Mouse (Mus musculus) forebrain, embryonic 11.5 days (tissue): ENCODE data around the gene Srrm4. TPM values are rescaled to one million over a fixed set of nuclear protein-coding genes. Genes with fewer than 3 reads are reported as not detected.

Experiments
- ATAC-seq: fragments of 200-750 bp; cut with Nextera tagmentation; replicated peaks from 2 replicates; pipeline ENCODE4 v1.8.0; 2017; ENCODE audit warnings: moderate TSS enrichment; ENCODE audit not compliant: low FRiP score
- DNase-seq: peaks from one replicate; pipeline ENCODE4 v3.0.0-alpha.2; 2017; ENCODE audit warnings: low spot score
- H3K27ac ChIP-seq: fragments of 300-500 bp; sonication (generic); 2 replicates; pipeline ENCODE4 v1.5.1; 2014; ENCODE audit warnings: low read depth, low read length
- H3K27me3 ChIP-seq: fragments of 300-500 bp; sonication (generic); 2 replicates; pipeline ENCODE4 v1.6.1; 2014; ENCODE audit warnings: mild to moderate bottlenecking, low read length, mixed read lengths; ENCODE audit not compliant: control insufficient read depth, insufficient read depth
- H3K36me3 ChIP-seq: fragments of 300-500 bp; sonication (generic); 2 replicates; pipeline ENCODE4 v1.6.1; 2014; ENCODE audit warnings: mild to moderate bottlenecking, low read length, moderate library complexity, mixed read lengths; ENCODE audit not compliant: control insufficient read depth, insufficient read depth
- H3K4me1 ChIP-seq: fragments of 300-500 bp; sonication (generic); replicated peaks from 2 replicates; pipeline ENCODE4 v1.6.1; 2014; ENCODE audit warnings: low read length, mixed read lengths; ENCODE audit not compliant: control insufficient read depth, insufficient read depth
- H3K4me2 ChIP-seq: fragments of 300-500 bp; sonication (generic); 2 replicates; pipeline ENCODE4 v1.6.1; 2014; ENCODE audit warnings: low read depth, mild to moderate bottlenecking, low read length, moderate library complexity, mixed read lengths; ENCODE audit not compliant: severe bottlenecking
- H3K4me3 ChIP-seq: fragments of 300-500 bp; sonication (generic); 2 replicates; pipeline ENCODE4 v1.5.1; 2014; ENCODE audit warnings: low read depth, low read length
- H3K9ac ChIP-seq: fragments of 300-500 bp; sonication (generic); 2 replicates; pipeline ENCODE4 v1.6.1; 2014; ENCODE audit warnings: low read length
- H3K9me3 ChIP-seq: fragments of 300-500 bp; sonication (generic); 2 replicates; pipeline ENCODE4 v1.6.1; 2016; ENCODE audit warnings: low read length, mixed read lengths; ENCODE audit not compliant: control insufficient read depth
- WGBS: fragments of 180-500 bp; shearing (Covaris S2); extraction: QIAGEN DNeasy Blood & Tissue Kit; methylation state at CpG from one replicate; pipeline ENCODE4 v1.1.7; 2014; 5-methylcytosine and 5-hydroxymethylcytosine counted together
- polyA plus RNA-seq: library from polyadenylated mRNA; unstranded; fragments of >200 nt; fragmentation: Nextera tagmentation; extraction: Ambion mirVana; gene quantifications from 2 replicates; pipeline ENCODE4 v1.2.1, GENCODE M21; 2014

The Srrm4 gene
- polyA plus RNA-seq, 1 experiment from 2014 or later = 19.5 TPM

DNA sequence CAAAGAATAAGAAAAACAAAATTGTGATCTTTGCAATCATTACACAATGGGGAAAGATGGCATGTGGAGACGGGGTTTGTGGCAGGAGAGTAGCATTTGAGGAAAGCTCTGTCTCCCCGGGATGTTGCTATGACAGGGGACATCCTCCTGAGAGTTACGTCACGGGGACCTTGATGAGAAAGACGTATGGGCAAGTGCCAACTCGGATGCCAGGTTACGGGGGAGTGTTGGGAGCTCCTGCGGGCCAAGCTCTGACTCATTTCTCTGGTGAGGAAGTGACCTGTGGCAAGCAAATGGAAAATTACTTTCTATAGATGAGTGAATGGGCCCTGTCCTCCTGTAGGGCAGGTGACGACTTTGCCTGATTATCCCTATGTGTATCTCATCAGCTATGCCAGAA, 26.0 kb downstream of the Srrm4 start:
- Histone ChIP-seq H3K4me3 (no peak overlapping the region), H3K27ac (no peak overlapping the region), H3K9me3 (no peaks in the 10 kb centered on the region), H3K4me2 (no peak overlapping the region), H3K27me3 (no peaks in the 10 kb centered on the region), H3K4me1 (peaks cover 5% of the 10 kb centered on the region; the same call in 1 of the 2 replicates), H3K9ac (no peak overlapping the region), H3K36me3 (no peaks in the 10 kb centered on the region)
- DNase-seq = no peak
- ATAC-seq = no peak
- 89% methylated on average over 9 of the region's 9 CpGs for WGBS

DNA sequence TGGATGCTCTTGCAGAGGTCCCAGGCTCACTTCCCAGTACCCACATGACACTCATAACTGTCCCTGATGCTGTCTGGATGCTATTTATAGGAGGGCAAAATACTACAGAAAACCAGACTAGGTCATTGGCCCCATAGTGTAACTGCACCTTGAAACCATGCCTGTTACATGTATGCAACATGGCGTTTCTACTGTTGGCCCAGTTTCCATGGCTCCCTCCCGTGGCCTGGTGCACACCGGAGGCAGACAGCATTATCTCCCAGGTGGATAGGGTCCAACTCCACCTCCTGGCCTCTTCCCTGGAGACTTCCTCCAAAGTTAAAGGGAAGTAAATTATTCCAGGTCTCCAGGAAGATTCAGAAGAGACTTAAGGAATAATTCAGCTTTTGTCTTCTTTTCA, 27.2 kb downstream of the Srrm4 start:
- 93% methylated on average over 3 of the region's 3 CpGs for WGBS
- no peaks in the 10 kb centered on the region for H3K9me3 ChIP-seq
- no peaks in the 10 kb centered on the region for H3K27me3 ChIP-seq
- 0 out of 2 replicates have a peak, but pooled peaks cover under 1% of the 10 kb centered on the region for H3K4me1 ChIP-seq
- DNase-seq = no peak
- H3K4me2 ChIP-seq = no peak overlapping the region
- no peaks in the 10 kb centered on the region for H3K36me3 ChIP-seq
- no peak overlapping the region for H3K27ac ChIP-seq
- ATAC-seq = no peak
- no peak overlapping the region for H3K4me3 ChIP-seq
- no peak overlapping the region for H3K9ac ChIP-seq

DNA sequence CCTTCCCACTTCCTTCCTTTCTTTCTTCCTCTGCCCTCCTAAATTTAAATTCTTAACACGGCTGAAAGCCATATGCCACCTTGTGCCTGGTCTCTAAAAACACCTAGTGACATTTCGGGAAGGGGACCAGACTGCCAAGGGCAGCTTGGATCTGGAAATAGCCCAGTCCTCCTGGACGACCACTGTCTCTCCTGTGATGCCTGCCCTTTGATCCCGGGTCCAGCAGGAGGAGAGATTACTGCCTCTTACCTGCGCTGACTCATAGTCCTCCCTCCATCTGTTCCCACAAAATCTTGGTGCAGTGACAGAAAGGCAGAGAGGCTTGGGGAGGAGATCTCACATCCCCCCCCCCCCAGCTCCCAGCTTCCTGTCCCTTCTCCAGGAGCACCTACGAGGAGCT, 27.9 kb downstream of the Srrm4 start:
- Histone ChIP-seq H3K9me3 (no peaks in the 10 kb centered on the region), H3K9ac (no peak overlapping the region), H3K27ac (no peak overlapping the region), H3K4me3 (no peak overlapping the region), H3K4me1 (no peaks in the 10 kb centered on the region), H3K36me3 (no peaks in the 10 kb centered on the region), H3K4me2 (no peak overlapping the region), H3K27me3 (no peaks in the 10 kb centered on the region)
- DNase-seq (no peak), ATAC-seq (no peak)
- 80% methylated on average over 6 of the region's 6 CpGs for WGBS

DNA sequence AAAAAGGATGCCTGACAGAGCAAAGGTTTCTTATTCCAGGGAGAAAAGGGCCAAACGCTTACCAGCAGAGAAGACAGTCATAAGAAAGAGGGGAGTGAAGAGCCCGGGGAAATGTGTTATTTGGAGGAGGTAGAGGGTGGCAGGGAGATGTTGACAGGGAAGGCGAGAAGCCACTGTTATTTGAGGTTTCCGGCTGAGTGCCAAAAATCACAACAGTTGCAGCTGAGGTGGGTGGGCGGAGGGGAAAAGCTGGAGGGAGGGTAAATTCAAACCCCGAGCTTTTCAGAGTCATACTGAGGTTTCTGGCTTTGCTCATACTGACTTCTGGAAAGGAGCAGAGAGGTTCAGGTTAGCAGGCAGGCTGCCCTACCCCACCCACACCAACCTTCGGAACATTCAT, 32.5 kb downstream of the Srrm4 start:
- no peaks in the 10 kb centered on the region for H3K36me3 ChIP-seq
- ATAC-seq (no peak), DNase-seq (no peak)
- no peak overlapping the region for H3K27ac ChIP-seq
- H3K4me1 ChIP-seq = peaks cover 3% of the 10 kb centered on the region; the same call in 1 of the 2 replicates
- no peaks in the 10 kb centered on the region for H3K9me3 ChIP-seq
- no peak overlapping the region for H3K9ac ChIP-seq
- no peak overlapping the region for H3K4me2 ChIP-seq
- H3K4me3 ChIP-seq = no peak overlapping the region
- H3K27me3 ChIP-seq = no peaks in the 10 kb centered on the region
- 88% methylated on average over 7 of the region's 7 CpGs for WGBS

DNA sequence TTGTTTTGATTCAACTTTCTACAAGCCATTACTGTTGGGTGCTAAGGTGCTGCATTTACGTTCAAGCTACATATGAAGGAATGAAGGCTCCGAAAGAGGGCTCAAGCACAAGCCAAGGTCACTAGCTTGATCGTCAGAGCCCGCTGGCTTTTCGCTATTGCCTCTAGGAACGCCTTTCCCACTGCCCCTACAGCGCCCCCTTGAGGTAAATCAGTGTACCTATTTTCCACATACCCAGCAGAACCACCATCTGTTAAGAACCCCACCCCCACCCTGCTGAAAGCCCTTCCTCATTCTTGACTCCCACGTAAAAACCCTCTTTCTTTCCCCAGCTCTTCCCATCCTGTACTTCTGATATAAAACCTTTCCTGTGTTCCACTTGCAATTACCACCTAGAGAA, 35.0 kb downstream of the Srrm4 start:
- Histone ChIP-seq H3K36me3 (no peaks in the 10 kb centered on the region), H3K4me3 (no peak overlapping the region), H3K4me2 (no peak overlapping the region), H3K9me3 (no peaks in the 10 kb centered on the region), H3K27me3 (no peaks in the 10 kb centered on the region), H3K4me1 (peaks cover 6% of the 10 kb centered on the region; the same call in 1 of the 2 replicates), H3K27ac (no peak overlapping the region), H3K9ac (no peak overlapping the region)
- 46% methylated on average over 8 of the region's 8 CpGs for WGBS
- DNase-seq = no peak
- no peak for ATAC-seq

DNA sequence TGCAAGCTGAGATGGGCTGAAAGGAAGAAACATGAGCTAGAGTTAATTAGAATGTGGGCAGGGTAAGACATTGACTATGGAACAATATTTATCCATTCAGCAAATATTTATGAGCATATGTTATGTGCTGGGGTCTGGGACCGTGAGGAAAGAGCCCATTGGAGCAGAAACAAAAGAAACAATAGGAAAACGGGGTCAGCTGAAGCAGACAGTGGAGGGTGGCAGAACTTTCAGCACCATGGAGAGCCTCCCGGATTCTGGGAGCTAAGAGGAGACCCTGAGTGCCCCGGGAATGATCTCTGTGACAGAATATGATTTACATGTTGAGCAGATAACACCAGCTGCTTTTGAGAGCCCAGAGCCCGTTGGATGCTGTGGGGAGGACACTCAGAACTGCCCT, 37.7 kb downstream of the Srrm4 start:
- ATAC-seq = no peak; the same call in 1 of the 2 replicates
- no peak overlapping the region for H3K4me2 ChIP-seq

DNA sequence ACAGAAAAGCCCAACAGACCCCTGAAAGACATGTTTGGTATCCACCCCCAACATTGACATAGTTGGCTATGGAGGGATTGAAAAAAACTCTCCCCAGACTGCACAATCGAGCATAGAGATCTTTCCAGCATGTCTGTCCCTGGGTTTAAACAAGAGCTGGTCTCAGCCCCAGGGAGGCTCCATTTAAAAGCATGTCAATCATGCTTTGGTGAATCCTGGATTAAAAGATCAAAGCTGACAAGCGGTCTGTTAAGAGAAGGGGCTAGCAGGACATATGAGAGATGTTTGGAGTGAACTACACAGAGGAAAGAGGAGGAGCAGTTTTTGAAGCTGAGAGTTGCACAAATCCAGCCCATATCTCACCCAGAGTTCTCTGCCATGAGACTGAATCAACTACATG, 38.5 kb downstream of the Srrm4 start:
- Histone ChIP-seq H3K27me3 (no peaks in the 10 kb centered on the region), H3K4me3 (no peak overlapping the region), H3K4me2 (no peak overlapping the region), H3K9me3 (peaks cover 3% of the 10 kb centered on the region; the same call in 1 of the 2 replicates), H3K4me1 (peaks cover 6% of the 10 kb centered on the region; the same call in 1 of the 2 replicates), H3K36me3 (no peaks in the 10 kb centered on the region), H3K27ac (no peak overlapping the region), H3K9ac (no peak overlapping the region)
- WGBS = 19% methylated on average over 2 of the region's 2 CpGs
- DNase-seq (no peak), ATAC-seq (no peak)

More for the DNA sequence above, 37.7 kb downstream of the Srrm4 start:
- 8% methylated on average over 5 of the region's 5 CpGs for WGBS
- H3K9ac ChIP-seq = no peak overlapping the region
- H3K27ac ChIP-seq = no peak overlapping the region
- H3K27me3 ChIP-seq = no peaks in the 10 kb centered on the region
- DNase-seq = peak; percentile 64
- no peak overlapping the region for H3K4me3 ChIP-seq
- H3K9me3 ChIP-seq = peaks cover 3% of the 10 kb centered on the region; the same call in 1 of the 2 replicates
- H3K36me3 ChIP-seq = no peaks in the 10 kb centered on the region
- peaks cover 6% of the 10 kb centered on the region; the same call in 1 of the 2 replicates for H3K4me1 ChIP-seq

DNA sequence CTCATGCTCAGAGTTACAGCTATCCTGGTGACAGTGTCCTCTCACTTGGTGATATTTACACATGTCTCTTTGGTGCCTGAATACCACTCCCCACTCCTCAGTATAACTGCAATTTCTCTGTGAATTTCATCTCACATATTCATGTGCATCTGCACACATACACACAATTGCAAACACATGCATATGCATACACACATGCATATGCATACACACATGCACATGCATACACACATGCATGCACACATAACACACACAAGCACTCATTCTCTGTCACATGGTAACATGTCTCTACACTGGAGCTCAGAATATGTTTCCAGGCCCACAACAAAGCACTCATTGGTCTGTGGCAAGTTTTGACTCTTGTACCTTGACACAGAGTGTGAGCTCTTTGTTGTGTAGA, 39.0 kb downstream of the Srrm4 start:
- Histone ChIP-seq H3K27me3 (no peaks in the 10 kb centered on the region), H3K36me3 (no peaks in the 10 kb centered on the region), H3K4me3 (no peak overlapping the region), H3K4me2 (no peak overlapping the region), H3K27ac (no peak overlapping the region), H3K9me3 (peaks cover 3% of the 10 kb centered on the region; the same call in 1 of the 2 replicates), H3K9ac (no peak overlapping the region), H3K4me1 (peaks cover 6% of the 10 kb centered on the region; the same call in 1 of the 2 replicates)
- no peak for ATAC-seq
- no peak for DNase-seq

DNA sequence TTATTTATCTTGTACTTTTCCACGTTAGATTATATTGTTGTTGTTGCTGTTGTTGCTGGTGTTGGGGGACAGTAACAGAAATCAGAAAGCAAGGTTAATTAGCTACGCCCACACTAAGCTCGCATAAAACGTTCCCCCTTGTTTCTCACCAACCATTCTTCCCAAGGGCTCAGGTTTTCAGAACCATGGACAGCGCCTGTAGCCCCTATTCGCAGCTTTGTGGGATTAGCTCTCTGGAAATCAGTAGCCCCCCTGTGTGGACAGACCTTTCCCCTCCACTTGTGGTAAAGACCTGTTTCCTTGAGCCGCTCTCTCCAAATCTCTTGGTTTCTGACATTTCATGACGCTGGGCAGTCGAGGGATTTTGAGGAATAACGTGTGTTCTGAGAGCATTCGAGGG, 45.9 kb downstream of the Srrm4 start:
- no peaks in the 10 kb centered on the region for H3K27me3 ChIP-seq
- peaks cover 3% of the 10 kb centered on the region; the same call in 1 of the 2 replicates for H3K9me3 ChIP-seq
- peak; percentile 67 for DNase-seq
- H3K27ac ChIP-seq = no peak overlapping the region
- peaks cover 6% of the 10 kb centered on the region; the same call in 1 of the 2 replicates for H3K36me3 ChIP-seq
- H3K9ac ChIP-seq = no peak overlapping the region
- no peak overlapping the region for H3K4me2 ChIP-seq
- no peaks in the 10 kb centered on the region for H3K4me1 ChIP-seq
- 36% methylated on average over 11 of the region's 11 CpGs for WGBS
- ATAC-seq = no peak
- no peak overlapping the region for H3K4me3 ChIP-seq
